Mouse (Mus musculus): ENCODE measurements around the gene Lnp1.

DNA sequence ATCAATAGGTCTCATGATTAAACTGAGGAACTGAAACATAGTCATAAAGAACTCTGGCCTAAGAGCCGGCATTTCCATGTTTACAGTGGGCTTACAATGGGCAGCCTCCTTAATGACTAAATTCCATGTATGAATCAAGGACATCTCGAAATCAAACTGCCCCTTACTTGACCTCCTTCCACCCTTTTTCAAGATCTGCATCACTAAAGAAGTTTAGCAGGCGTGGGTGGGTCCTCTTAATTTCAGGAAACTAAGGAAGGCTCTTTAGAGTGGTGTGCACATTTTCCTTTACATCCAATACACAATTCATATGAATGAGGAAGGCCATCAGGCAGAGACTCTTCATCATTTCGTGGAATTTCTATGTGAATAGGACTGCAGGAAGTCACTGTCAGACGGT is 59.5 kb downstream of the Lnp1 start:
- TF ChIP-seq CTCF (conservative IDR thresholded peaks at IDR 0.05; ENCODE audit: low read length) (no peak), POU5F1 (IDR thresholded peaks at IDR 0.05; ENCODE audit: borderline replicate concordance, low read length) (no peak), NANOG (IDR thresholded peaks at IDR 0.05; ENCODE audit: borderline replicate concordance, low read length) (no peak; the same call in 1 of the 2 replicates)
